Mouse (Mus musculus) midbrain, embryonic 16.5 days (tissue): ENCODE results near the gene Kcnd3. TPM values are rescaled to one million over a fixed set of nuclear protein-coding genes. Genes with fewer than 3 reads are reported as not detected.
A peak's percentile ranks its signal among the peaks of the same experiment; 100 is the strongest.

Experiments used
- ATAC-seq: fragments of 200-750 bp; cut with Nextera tagmentation; 2 replicates; pipeline ENCODE4 v1.8.0; 2017; ENCODE audit warnings: moderate TSS enrichment
- H3K27ac ChIP-seq: fragments of 300-500 bp; sonication (generic); 2 replicates; pipeline ENCODE4 v1.5.1; 2014; ENCODE audit warnings: mild to moderate bottlenecking, low read length, mixed read lengths
- H3K27me3 ChIP-seq: fragments of 300-500 bp; sonication (generic); 2 replicates; pipeline ENCODE4 v1.6.1; 2014; ENCODE audit warnings: low read depth, low read length, mixed read lengths; ENCODE audit not compliant: control insufficient read depth, insufficient read depth
- H3K36me3 ChIP-seq: fragments of 300-500 bp; sonication (generic); 2 replicates; pipeline ENCODE4 v1.6.1; 2014; ENCODE audit warnings: mild to moderate bottlenecking, low read length, moderate library complexity, mixed read lengths; ENCODE audit not compliant: control insufficient read depth, insufficient read depth
- H3K4me1 ChIP-seq: fragments of 300-500 bp; sonication (generic); 2 replicates; pipeline ENCODE4 v1.6.1; 2014; ENCODE audit warnings: mild to moderate bottlenecking, low read length, mixed read lengths; ENCODE audit not compliant: control insufficient read depth, insufficient read depth
- H3K4me2 ChIP-seq: fragments of 300-500 bp; sonication (generic); 2 replicates; pipeline ENCODE4 v1.6.1; 2014; ENCODE audit warnings: mild to moderate bottlenecking, low read length, mixed read lengths
- H3K4me3 ChIP-seq: fragments of 300-500 bp; sonication (generic); 2 replicates; pipeline ENCODE4 v1.5.1; 2014; ENCODE audit warnings: low read depth, mild to moderate bottlenecking, low read length, moderate library complexity, mixed read lengths
- H3K9ac ChIP-seq: fragments of 300-500 bp; sonication (generic); 2 replicates; pipeline ENCODE4 v1.6.1; 2014; ENCODE audit warnings: low read depth, low read length, mixed read lengths
- H3K9me3 ChIP-seq: fragments of 300-500 bp; sonication (generic); replicated peaks from 2 replicates; pipeline ENCODE4 v1.6.1; 2014; ENCODE audit warnings: mild to moderate bottlenecking, low read length, mixed read lengths; ENCODE audit not compliant: control insufficient read depth, poor library complexity, severe bottlenecking
- WGBS: fragments of 180-500 bp; shearing (Covaris S2); extraction: QIAGEN DNeasy Blood & Tissue Kit; methylation state at CpG from one replicate; pipeline ENCODE4 v1.1.7; 2014; 5-methylcytosine and 5-hydroxymethylcytosine counted together
- polyA plus RNA-seq: library from polyadenylated mRNA; unstranded; fragments of >200 nt; fragmentation: Nextera tagmentation; extraction: Ambion mirVana; gene quantifications from 2 replicates; pipeline ENCODE4 v1.2.1, GENCODE M21; 2015

The Kcnd3 gene
- polyA plus RNA-seq: 11.6 TPM in 2 replicates

- Histone ChIP-seq H3K27ac (peak within 1 kb of the TSS; percentile 76), H3K4me1 (peaks cover 36% of the 10 kb centered on the region), H3K9me3 (no peaks in the 10 kb centered on the region), H3K27me3 (peaks cover 2% of the 10 kb centered on the region; the same call in 1 of the 2 replicates), H3K9ac (peak within 1 kb of the TSS; percentile 90), H3K36me3 (no peaks in the 10 kb centered on the region), H3K4me2 (peak within 1 kb of the TSS; percentile 84), H3K4me3 (peak within 1 kb of the TSS; percentile 74)
- WGBS: under 1% methylated on average over 67 of the region's 98 CpGs
- ATAC-seq: peak; percentile 77
Measured at GRCm38 (mm10) chr3:105451627-105452555, at the start of gene Kcnd3. TSS of gene Kcnd3 (plus strand) at chr3:105452330.

GRCm38 (mm10) chr3:105402676-105403075 is 49.5 kb upstream of the Kcnd3 start:
- H3K4me3 ChIP-seq: no peak overlapping the region
- 60% methylated on average over 5 of the region's 5 CpGs for WGBS
- no peak overlapping the region for H3K4me2 ChIP-seq
- H3K4me1 ChIP-seq: peaks cover 3% of the 10 kb centered on the region; the same call in 1 of the 2 replicates
- no peak overlapping the region for H3K9ac ChIP-seq
- H3K27me3 ChIP-seq: no peaks in the 10 kb centered on the region
- no peaks in the 10 kb centered on the region for H3K9me3 ChIP-seq
- no peak overlapping the region for H3K27ac ChIP-seq
- no peaks in the 10 kb centered on the region for H3K36me3 ChIP-seq
- ATAC-seq: no peak

GRCm38 (mm10) chr3:105403410-105404076 is 48.6 kb upstream of the Kcnd3 start:
- Histone ChIP-seq H3K4me1 (peaks cover 9% of the 10 kb centered on the region), H3K9me3 (no peaks in the 10 kb centered on the region), H3K4me2 (no peak overlapping the region), H3K4me3 (no peak overlapping the region), H3K9ac (no peak overlapping the region), H3K27me3 (no peaks in the 10 kb centered on the region), H3K27ac (no peak overlapping the region), H3K36me3 (no peaks in the 10 kb centered on the region)
- ATAC-seq: peak; percentile 34; the same call in 1 of the 2 replicates
- WGBS: 48% methylated on average over 5 of the region's 5 CpGs

- H3K4me2 ChIP-seq: no peak overlapping the region
- H3K36me3 ChIP-seq: no peaks in the 10 kb centered on the region
- peaks cover 9% of the 10 kb centered on the region for H3K4me1 ChIP-seq
- WGBS: 79% methylated on average over 4 of the region's 4 CpGs
- H3K9ac ChIP-seq: no peak overlapping the region
- no peak overlapping the region for H3K27ac ChIP-seq
- peak; percentile 52; the same call in 1 of the 2 replicates for ATAC-seq
- H3K4me3 ChIP-seq: no peak overlapping the region
- no peaks in the 10 kb centered on the region for H3K9me3 ChIP-seq
- no peaks in the 10 kb centered on the region for H3K27me3 ChIP-seq
Measured at GRCm38 (mm10) chr3:105404077-105404446, 48.1 kb upstream of the Kcnd3 start.

GRCm38 (mm10) chr3:105405516-105405915 is 46.6 kb upstream of the Kcnd3 start:
- no peak overlapping the region for H3K4me2 ChIP-seq
- WGBS: 89% methylated on average over 7 of the region's 7 CpGs

GRCm38 (mm10) chr3:105406036-105406435 is 46.1 kb upstream of the Kcnd3 start:
- 41% methylated on average over 7 of the region's 7 CpGs for WGBS

More at GRCm38 (mm10) chr3:105405516-105405915, 46.6 kb upstream of the Kcnd3 start:
- no peak overlapping the region for H3K9ac ChIP-seq
- H3K27me3 ChIP-seq: no peaks in the 10 kb centered on the region
- no peak for ATAC-seq
- H3K4me1 ChIP-seq: peaks cover 9% of the 10 kb centered on the region
- H3K27ac ChIP-seq: no peak overlapping the region
- H3K9me3 ChIP-seq: no peaks in the 10 kb centered on the region
- no peak overlapping the region for H3K4me3 ChIP-seq
- no peaks in the 10 kb centered on the region for H3K36me3 ChIP-seq

GRCm38 (mm10) chr3:105408211-105408610 is 43.9 kb upstream of the Kcnd3 start:
- H3K27ac ChIP-seq: no peak overlapping the region
- no peaks in the 10 kb centered on the region for H3K36me3 ChIP-seq
- ATAC-seq: peak; percentile 55
- H3K4me2 ChIP-seq: no peak overlapping the region
- H3K27me3 ChIP-seq: no peaks in the 10 kb centered on the region
- H3K4me1 ChIP-seq: peaks cover 9% of the 10 kb centered on the region
- 33% methylated on average over 3 of the region's 3 CpGs for WGBS
- H3K9ac ChIP-seq: no peak overlapping the region
- no peaks in the 10 kb centered on the region for H3K9me3 ChIP-seq
- H3K4me3 ChIP-seq: no peak overlapping the region

More at GRCm38 (mm10) chr3:105406036-105406435, 46.1 kb upstream of the Kcnd3 start:
- no peak overlapping the region for H3K4me2 ChIP-seq
- peaks cover 9% of the 10 kb centered on the region for H3K4me1 ChIP-seq
- no peaks in the 10 kb centered on the region for H3K27me3 ChIP-seq
- H3K9me3 ChIP-seq: no peaks in the 10 kb centered on the region
- H3K9ac ChIP-seq: no peak overlapping the region
- no peak overlapping the region for H3K4me3 ChIP-seq
- ATAC-seq: no peak
- no peak overlapping the region for H3K27ac ChIP-seq
- no peaks in the 10 kb centered on the region for H3K36me3 ChIP-seq

- H3K4me2 ChIP-seq: no peak overlapping the region
- H3K4me3 ChIP-seq: no peak overlapping the region
- H3K4me1 ChIP-seq: peaks cover 9% of the 10 kb centered on the region
- H3K9ac ChIP-seq: no peak overlapping the region
- 92% methylated on average over 5 of the region's 5 CpGs for WGBS
- no peaks in the 10 kb centered on the region for H3K27me3 ChIP-seq
- H3K36me3 ChIP-seq: no peaks in the 10 kb centered on the region
- ATAC-seq: no peak
- no peak overlapping the region for H3K27ac ChIP-seq
- no peaks in the 10 kb centered on the region for H3K9me3 ChIP-seq
Measured at GRCm38 (mm10) chr3:105410810-105411209, 41.3 kb upstream of the Kcnd3 start.

- 78% methylated on average over 4 of the region's 4 CpGs for WGBS
- H3K4me2 ChIP-seq: no peak overlapping the region
- H3K27me3 ChIP-seq: no peaks in the 10 kb centered on the region
- H3K9me3 ChIP-seq: no peaks in the 10 kb centered on the region
- H3K4me1 ChIP-seq: peaks cover 9% of the 10 kb centered on the region
- no peak for ATAC-seq
- H3K9ac ChIP-seq: no peak overlapping the region
- no peak overlapping the region for H3K4me3 ChIP-seq
- no peaks in the 10 kb centered on the region for H3K36me3 ChIP-seq
- no peak overlapping the region for H3K27ac ChIP-seq
Measured at GRCm38 (mm10) chr3:105411776-105412175, 40.4 kb upstream of the Kcnd3 start.
